Mouse (Mus musculus) spleen, adult 2 months (tissue): ENCODE measurements at regions not wholly inside any gene's neighbourhood (a gene's known extent, or its start where the extent isn't known, plus 50 kb on each side); places are given as distances from the start of the nearest gene placed in this dataset.

Experiments used
- DNase-seq, 2 experiments: peaks; one replicate each; pipeline versions ENCODE4 v3.0.0 to v3.0.0-alpha.2; 2012 to 2021; ENCODE audit warnings: low spot score in 2 of 2, low read depth in 1 of 2
- H3K27ac ChIP-seq: fragments of 200-500 bp; 2 replicates; pipeline ENCODE4 v1.5.1; 2012; ENCODE audit warnings: low read length, inconsistent platforms; ENCODE audit not compliant: insufficient read depth
- H3K27me3 ChIP-seq: fragments of 200-500 bp; 2 replicates; pipeline ENCODE4 v1.6.1; 2012; ENCODE audit warnings: mild to moderate bottlenecking, moderate library complexity, low read length, inconsistent platforms; ENCODE audit not compliant: control insufficient read depth, insufficient read depth
- H3K36me3 ChIP-seq: fragments of 200-500 bp; 2 replicates; pipeline ENCODE4 v1.6.1; 2012; ENCODE audit warnings: mild to moderate bottlenecking, low read length, inconsistent platforms; ENCODE audit not compliant: control insufficient read depth, insufficient read depth
- H3K4me1 ChIP-seq: fragments of 200-500 bp; 2 replicates; pipeline ENCODE4 v1.6.1; 2011; ENCODE audit warnings: inconsistent platforms; ENCODE audit not compliant: control insufficient read depth, insufficient read depth, insufficient read length
- H3K4me3 ChIP-seq: fragments of 200-500 bp; 2 replicates; pipeline ENCODE4 v1.5.1; 2011; ENCODE audit warnings: mild to moderate bottlenecking, inconsistent platforms; ENCODE audit not compliant: insufficient read depth, insufficient read length; ENCODE audit errors: extremely low read depth
- CTCF ChIP-seq: fragments of 200-500 bp; IDR thresholded peaks from 2 replicates; pipeline ENCODE4 v1.5.1; 2011; ENCODE audit warnings: mild to moderate bottlenecking, inconsistent platforms; ENCODE audit not compliant: insufficient read depth, insufficient read length, insufficient replicate concordance; ENCODE audit errors: extremely low read depth
- POLR2A ChIP-seq: fragments of 200-500 bp; IDR thresholded peaks from 2 replicates; pipeline ENCODE4 v1.6.1; 2011; ENCODE audit warnings: low read depth, low read length, inconsistent platforms
- WGBS: fragments of 180-500 bp; shearing (Covaris S2); methylation state at CpG from one replicate; pipeline ENCODE4 v1.1.7; 2018; 5-methylcytosine and 5-hydroxymethylcytosine counted together

- TF ChIP-seq POLR2A: no peak
- no peak for TF ChIP-seq CTCF
- DNase-seq: no peak
Measured at GRCm38 (mm10) chr15:68014605-68015305, 1514.0 kb upstream of the Lrrc6 start.

GRCm38 (mm10) chr15:68011162-68011561, 1510.5 kb upstream of the Lrrc6 start:
- DNase-seq: no peak
- Histone ChIP-seq H3K27ac (no peak overlapping the region), H3K27me3 (no peaks in the 10 kb centered on the region), H3K4me1 (no peaks in the 10 kb centered on the region; the same call in 1 of the 2 replicates), H3K36me3 (no peaks in the 10 kb centered on the region), H3K4me3 (no peak overlapping the region)
- WGBS: 8% methylated on average over 1 of the region's 1 CpGs
- TF ChIP-seq CTCF (no peak), POLR2A (no peak)

More at GRCm38 (mm10) chr15:68014605-68015305, 1514.0 kb upstream of the Lrrc6 start:
- H3K27ac ChIP-seq: no peak overlapping the region
- H3K4me1 ChIP-seq: no peaks in the 10 kb centered on the region; the same call in 1 of the 2 replicates
- H3K27me3 ChIP-seq: no peaks in the 10 kb centered on the region
- WGBS: 75% methylated on average over 2 of the region's 2 CpGs
- no peak overlapping the region for H3K4me3 ChIP-seq
- no peaks in the 10 kb centered on the region for H3K36me3 ChIP-seq

GRCm38 (mm10) chr15:68010189-68010588, 1509.5 kb upstream of the Lrrc6 start:
- WGBS: 79% methylated on average over 1 of the region's 1 CpGs
- Histone ChIP-seq H3K36me3 (no peaks in the 10 kb centered on the region), H3K4me1 (no peaks in the 10 kb centered on the region; the same call in 1 of the 2 replicates), H3K4me3 (no peak overlapping the region), H3K27me3 (no peaks in the 10 kb centered on the region), H3K27ac (no peak overlapping the region)
- no peak for DNase-seq
- no peak for TF ChIP-seq POLR2A
- TF ChIP-seq CTCF: no peak

- Histone ChIP-seq H3K27ac (no peak overlapping the region), H3K36me3 (no peaks in the 10 kb centered on the region), H3K27me3 (no peaks in the 10 kb centered on the region), H3K4me3 (no peak overlapping the region), H3K4me1 (no peaks in the 10 kb centered on the region)
- DNase-seq: no peak
- 84% methylated on average over 5 of the region's 5 CpGs for WGBS
- TF ChIP-seq POLR2A: no peak
- TF ChIP-seq CTCF: no peak
Measured at GRCm38 (mm10) chr15:68004798-68005197, 1504.1 kb upstream of the Lrrc6 start.

- H3K36me3 ChIP-seq: no peaks in the 10 kb centered on the region
- no peak for DNase-seq
- H3K4me3 ChIP-seq: no peak overlapping the region
- TF ChIP-seq POLR2A: no peak
- no peak for TF ChIP-seq CTCF
- no peaks in the 10 kb centered on the region for H3K27me3 ChIP-seq
- no peaks in the 10 kb centered on the region for H3K4me1 ChIP-seq
- WGBS: 46% methylated on average over 7 of the region's 7 CpGs
- H3K27ac ChIP-seq: no peak overlapping the region
Measured at GRCm38 (mm10) chr15:67996532-67996931, 1495.8 kb upstream of the Lrrc6 start.

GRCm38 (mm10) chr15:67989428-67990272, 1488.9 kb upstream of the Lrrc6 start:
- Histone ChIP-seq H3K27ac (no peak overlapping the region), H3K4me3 (no peak overlapping the region), H3K4me1 (no peaks in the 10 kb centered on the region), H3K36me3 (no peaks in the 10 kb centered on the region), H3K27me3 (no peaks in the 10 kb centered on the region)
- 86% methylated on average over 5 of the region's 5 CpGs for WGBS
- TF ChIP-seq POLR2A (no peak), CTCF (no peak)
- DNase-seq: no peak
